ENCODE assay signal across 8 mouse cellular contexts in the genomic region with DNA sequence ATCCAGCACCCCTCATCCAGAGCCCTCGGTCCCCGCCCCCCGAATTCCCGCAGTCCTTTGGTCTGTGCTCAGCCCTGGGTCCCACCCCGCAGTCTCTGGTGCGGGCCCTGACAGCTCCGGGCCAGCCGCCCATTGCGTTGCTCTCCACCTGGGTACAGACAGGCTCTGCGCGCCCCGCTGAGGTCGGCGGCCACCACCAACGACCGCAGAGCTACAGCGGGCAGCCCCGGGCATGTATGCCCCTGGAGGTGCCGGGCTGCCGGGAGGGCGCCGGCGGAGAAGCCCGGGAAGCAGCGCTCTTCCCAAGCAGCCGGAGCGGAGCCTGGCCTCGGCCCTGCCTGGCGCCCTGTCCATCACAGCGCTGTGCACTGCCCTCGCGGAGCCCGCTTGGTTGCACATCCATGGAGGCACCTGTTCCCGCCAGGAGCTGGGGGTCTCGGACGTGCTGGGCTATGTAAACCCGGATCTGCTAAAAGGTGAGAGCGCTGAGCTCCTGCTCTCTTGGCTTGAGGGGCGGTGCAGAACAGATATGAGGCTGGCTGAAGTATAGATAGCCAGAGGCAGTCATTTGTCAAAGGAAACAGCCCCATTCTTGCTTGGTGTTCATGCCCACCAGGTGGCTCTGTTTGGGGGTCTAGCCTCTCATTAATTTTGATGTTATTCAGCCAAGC. TPM values are rescaled to one million over a fixed set of nuclear protein-coding genes. Genes with fewer than 3 reads are reported as not detected.
DNase-seq lines count a peak whose midpoint lies in the region; ATAC-seq and TF ChIP-seq lines count a peak whose summit lies in the region.

No protein-coding gene starts in this region.

- no peak for DNase-seq in Patski (ENCODE audit: low read depth, low spot score)
- peak; percentile 67 for DNase-seq in cerebellum, adult 9-10 months
- DNase-seq in frontal cortex, postnatal 10 days (ENCODE audit: low spot score in 2 of 2): peak; percentile 39 to 50
- peak; percentile 46 for DNase-seq in induced T-regulatory cell, adult 2 months (ENCODE audit: low read depth)
- peak; percentile 32 to 36 for DNase-seq in left cerebral cortex, postnatal 25 days (ENCODE audit: low spot score in 2 of 2)
- DNase-seq in mesoderm, embryonic 11.5 days (ENCODE audit: low read depth, low spot score): peak; percentile 12
- DNase-seq in right cerebral cortex, postnatal 4 days: peak; percentile 51
- peak; percentile 40 for DNase-seq in yolk sac, embryonic 10.5 days (ENCODE audit: low spot score)

- peak; percentile 14 for ATAC-seq in Patski

- CTCF ChIA-PET in Patski (lab: Charles Lee): interaction anchor here (0.7 to 9.4 kb wide), 2 partner anchors 17 to 92 kb away, joined by 3 to 66 read pairs; no protein-coding TSS in a partner anchor

- POLR2A ChIA-PET in Patski (lab: Charles Lee): interaction anchor here (1.0 to 2.8 kb wide), 3 partner anchors 9 to 21 kb away, joined by 3 to 12 read pairs (median 4); partner anchors contain the start of gene Stard7

- intact Hi-C loops in left cerebral cortex, postnatal 25 days (cut with DNase I): loop anchor here (1.0 kb wide), 1 partner anchor 22 kb away; the partner anchor contains the start of gene Stard7

- no peaks in the 10 kb centered on the region for H3K27me3 ChIP-seq in Patski

- in situ Hi-C loops in Patski (cut with MboI; ENCODE audit: low pct_unique_long_range_greater_than_20kb): no loop called here

- TF ChIP-seq CTCF in Patski (IDR thresholded peaks at IDR 0.05): no peak

RNA-seq across cellular contexts. Expression of gene Tmem127, which starts 0.8 kb away (rescaled TPM):
- 81.1 TPM for polyA plus RNA-seq in Patski (2021)
- total RNA-seq in left cerebral cortex, postnatal 25 days (2021): 10 to 100 TPM; 83.9 to 85.8 TPM

RNA-seq across cellular contexts. Expression of gene Ciao1, which starts 0.9 kb away (rescaled TPM):
- polyA plus RNA-seq in Patski (2021): 70.5 TPM
- total RNA-seq in left cerebral cortex, postnatal 25 days (2021): 10 to 100 TPM; 78.5 to 90.5 TPM

RNA-seq across cellular contexts. Expression of gene Stard7, which starts 21.5 kb away (rescaled TPM):
- 85.1 TPM for polyA plus RNA-seq in Patski (2021)
- 100 to 1,000 TPM; 108 to 119 TPM for total RNA-seq in left cerebral cortex, postnatal 25 days (2021)

RNA-seq across cellular contexts. Expression of gene Snrnp200, which starts 40.3 kb away (rescaled TPM):
- polyA plus RNA-seq in Patski (2021): 108 TPM
- total RNA-seq in left cerebral cortex, postnatal 25 days (2021): 10 to 100 TPM; 76.7 to 78.3 TPM

RNA-seq across cellular contexts. Expression of gene 1810024B03Rik, which starts 40.4 kb away (rescaled TPM):
- polyA plus RNA-seq in Patski (2021): 0.76 TPM
- total RNA-seq in left cerebral cortex, postnatal 25 days (2021): under 1 TPM; 0.53 to 0.87 TPM
